28 mouse cellular contexts compared by ENCODE assay signal in the genomic region with DNA sequence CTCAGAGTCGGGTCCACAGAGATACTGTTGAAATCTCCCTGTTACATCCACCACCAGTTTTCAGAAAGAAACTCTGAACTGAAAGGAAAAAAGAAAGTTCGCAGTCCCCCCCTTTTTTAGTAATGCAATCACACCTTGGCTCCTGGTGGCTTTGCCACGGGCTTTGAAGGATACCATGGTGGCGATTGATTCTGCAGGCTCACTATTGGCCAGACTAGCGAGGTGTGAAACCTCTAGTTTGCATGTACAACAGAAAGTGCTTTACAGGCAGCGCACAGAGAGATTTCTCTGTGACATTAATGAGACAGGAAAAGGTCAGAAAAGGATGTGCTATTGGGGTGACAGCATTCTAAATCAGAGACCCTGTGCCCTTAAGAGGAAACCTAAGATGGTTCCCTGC. TPM values are rescaled to one million over a fixed set of nuclear protein-coding genes. Genes with fewer than 3 reads are reported as not detected.
DNase-seq lines count a peak whose midpoint lies in the region; ATAC-seq and TF ChIP-seq lines count a peak whose summit lies in the region.
"Had no signal": no experiment of that assay in that cellular context is flagged by ENCODE, and none has a peak within 500 bp of the region (broad histone marks: within the 10 kb centered on the region; RNA-seq: fewer than 3 reads in every experiment).

No protein-coding gene starts in this region.

- dilution Hi-C loops in CH12.LX (cut with MboI; ENCODE audit: extremely low pct_ligation_motif_present, extremely low pct_unique_long_range_greater_than_20kb, low sequenced_read_pairs) = no loop called here

- in situ Hi-C loops in CH12.LX (cut with MboI; ENCODE audit: low pct_ligation_motif_present, low pct_unique_long_range_greater_than_20kb, low sequenced_read_pairs) = loop anchor here (5.0 kb wide), 1 partner anchor 72 kb away; no protein-coding TSS in a partner anchor

- peaks cover 0 to 9% of the 10 kb centered on the region in 2 experiments; a peak in 1 of 4 replicates for H3K4me1 ChIP-seq in CH12.LX (ENCODE audit: control insufficient read depth in 1 of 2, insufficient read depth in 2 of 2)
- no peaks in the 10 kb centered on the region for H3K4me1 ChIP-seq in forebrain, embryonic 11.5 days (replicated peaks; ENCODE audit: control insufficient read depth, insufficient read depth, low read length)
- H3K4me1 ChIP-seq: embryonic facial prominence, embryonic 13.5 days; embryonic facial prominence, embryonic 15.5 days; forebrain, embryonic 10.5 days; forebrain, embryonic 13.5 days; forebrain, embryonic 15.5 days had no signal

- no peaks in the 10 kb centered on the region for H3K27me3 ChIP-seq in CH12.LX (replicated peaks)
- no peaks in the 10 kb centered on the region for H3K27me3 ChIP-seq in forebrain, embryonic 11.5 days (ENCODE audit: control insufficient read depth, insufficient read depth, low read length)
- H3K27me3 ChIP-seq: embryonic facial prominence, embryonic 13.5 days; embryonic facial prominence, embryonic 15.5 days; forebrain, embryonic 13.5 days; forebrain, embryonic 15.5 days had no signal

- no peaks in the 10 kb centered on the region for H3K36me3 ChIP-seq in CH12.LX (replicated peaks in 1 of 2; ENCODE audit: control insufficient read depth in 1 of 2, insufficient read depth in 1 of 2, low read length in 1 of 2)
- no peaks in the 10 kb centered on the region for H3K36me3 ChIP-seq in forebrain, embryonic 11.5 days (ENCODE audit: control insufficient read depth, insufficient read depth, low read length)
- H3K36me3 ChIP-seq: embryonic facial prominence, embryonic 13.5 days; embryonic facial prominence, embryonic 15.5 days; forebrain, embryonic 10.5 days; forebrain, embryonic 15.5 days had no signal

- no peak for TF ChIP-seq EP300 in CH12.LX (IDR thresholded peaks at IDR 0.05; ENCODE audit: low read length)

- H3K9ac ChIP-seq in CH12.LX (ENCODE audit: insufficient read depth, low read depth) = no peak overlapping the region
- no peak overlapping the region for H3K9ac ChIP-seq in forebrain, embryonic 11.5 days (ENCODE audit: low read length)
- H3K9ac ChIP-seq: embryonic facial prominence, embryonic 13.5 days; embryonic facial prominence, embryonic 15.5 days; forebrain, embryonic 13.5 days; forebrain, embryonic 15.5 days; forebrain, postnatal 0 days had no signal

- H3K9me3 ChIP-seq in CH12.LX (replicated peaks; ENCODE audit: low read length) = no peaks in the 10 kb centered on the region
- H3K9me3 ChIP-seq in forebrain, embryonic 11.5 days (ENCODE audit: control insufficient read depth, low read length) = no peaks in the 10 kb centered on the region
- H3K9me3 ChIP-seq: embryonic facial prominence, embryonic 13.5 days; embryonic facial prominence, embryonic 15.5 days; forebrain, embryonic 10.5 days; forebrain, embryonic 13.5 days; forebrain, embryonic 15.5 days had no signal

- H3K27ac ChIP-seq in CH12.LX (ENCODE audit: insufficient read depth, low read depth) = no peak overlapping the region
- H3K27ac ChIP-seq in forebrain, embryonic 11.5 days (ENCODE audit: low read depth, low read length) = no peak overlapping the region
- H3K27ac ChIP-seq: embryonic facial prominence, embryonic 13.5 days; embryonic facial prominence, embryonic 15.5 days; forebrain, embryonic 10.5 days; forebrain, embryonic 13.5 days; forebrain, embryonic 15.5 days had no signal

- TF ChIP-seq CTCF in CH12.LX (conservative IDR thresholded peaks at IDR 0.05 in 1 of 2, IDR thresholded peaks at IDR 0.05 in 1 of 2; ENCODE audit: low read depth in 2 of 2, low read length in 2 of 2) = no peak

- WGBS in forebrain, embryonic 11.5 days = 91% methylated on average over 6 of the region's 6 CpGs

- H3K4me3 ChIP-seq in CH12.LX (replicated peaks in 1 of 3; ENCODE audit: low read depth in 2 of 3, low read length in 2 of 3, poor library complexity in 1 of 3) = no peak overlapping the region
- H3K4me3 ChIP-seq in forebrain, embryonic 11.5 days (ENCODE audit: low read depth, low read length) = no peak overlapping the region
- H3K4me3 ChIP-seq: embryonic facial prominence, embryonic 13.5 days; embryonic facial prominence, embryonic 15.5 days; erythroblast, embryonic 14.5 days; forebrain, embryonic 10.5 days; forebrain, embryonic 13.5 days; forebrain, embryonic 15.5 days had no signal

- peak; percentile 41 for ATAC-seq in inflammation-experienced regulatory T-cells, adult 6 months
- ATAC-seq in monocyte, adult 5-6 weeks (replicated peaks; ENCODE audit: insufficient number of reproducible peaks, low FRiP score, low TSS enrichment, poor library complexity, severe bottlenecking) = peak; percentile 43; the same call in 1 of the 2 replicates
- no peak for ATAC-seq in forebrain, embryonic 11.5 days (replicated peaks; ENCODE audit: low FRiP score)
- ATAC-seq: CD4-positive, CD25-positive, alpha-beta regulatory T cell, adult 4 months; forebrain, embryonic 13.5 days; forebrain, embryonic 15.5 days; forebrain, postnatal 0 days had no signal

- no peak for TF ChIP-seq RAD21 in CH12.LX (IDR thresholded peaks at IDR 0.05; ENCODE audit: low read depth, low read length)

- no peak for TF ChIP-seq POLR2A in CH12.LX (IDR thresholded peaks at IDR 0.05; ENCODE audit: low read depth, low read length)

- DNase-seq in CH12.LX (ENCODE audit: extremely low read depth) = peak; percentile 15
- no peak for DNase-seq in urinary bladder, postnatal 4 days (ENCODE audit: low spot score in 2 of 2)
- DNase-seq in cerebellum, adult 11 months = no peak
- no peak for DNase-seq in heart, postnatal 10 days
- DNase-seq in forebrain, embryonic 11.5 days (ENCODE audit: low spot score) = no peak
- DNase-seq: adrenal gland, adult 2 months; adrenal gland, postnatal 14 days; adrenal gland, postnatal 36 days; cerebellum, adult 18-20 months; cerebellum, adult 8-10 months; cerebellum, adult 9-11 months; cerebellum, postnatal 14 days; cerebellum, postnatal 36 days; embryo, embryonic 11 days; forebrain, postnatal 0 days had no signal

- H3K79me2 ChIP-seq in CH12.LX (replicated peaks; ENCODE audit: control insufficient read depth, extremely low read depth, insufficient read depth, poor library complexity, severe bottlenecking) = no peaks in the 10 kb centered on the region

- H3K4me2 ChIP-seq in CH12.LX (ENCODE audit: insufficient read depth, low read depth, poor library complexity, severe bottlenecking) = no peak overlapping the region
- H3K4me2 ChIP-seq in forebrain, embryonic 11.5 days (ENCODE audit: low read depth, low read length, severe bottlenecking) = no peak overlapping the region
- H3K4me2 ChIP-seq: embryonic facial prominence, embryonic 13.5 days; embryonic facial prominence, embryonic 15.5 days; forebrain, embryonic 13.5 days; forebrain, embryonic 15.5 days had no signal

- intact Hi-C loops in heart, postnatal 10 days (cut with DNase I) = no loop called here

TF ChIP-seq in CH12.LX, 34 proteins besides CTCF, POLR2A, EP300 and RAD21:
- TF ChIP-seq MEF2A (IDR thresholded peaks at IDR 0.05; ENCODE audit: borderline replicate concordance, low read depth, low read length) = no peak
- TF ChIP-seq ZMIZ1 (IDR thresholded peaks at IDR 0.05; ENCODE audit: low read depth, low read length) = no peak
- no peak for TF ChIP-seq USF2 (conservative IDR thresholded peaks at IDR 0.05; ENCODE audit: low read depth, low read length)
- TF ChIP-seq MAZ (IDR thresholded peaks at IDR 0.05; ENCODE audit: low read depth, low read length) = no peak
- TF ChIP-seq TBP (conservative IDR thresholded peaks at IDR 0.05; ENCODE audit: low read depth, low read length) = no peak
- no peak for TF ChIP-seq JUN (IDR thresholded peaks at IDR 0.05; ENCODE audit: insufficient read depth, low read depth, low read length)
- TF ChIP-seq CHD2 (IDR thresholded peaks at IDR 0.05; ENCODE audit: low read length) = no peak
- TF ChIP-seq KAT2A (IDR thresholded peaks at IDR 0.05; ENCODE audit: insufficient replicate concordance, low read length) = no peak
- no peak for TF ChIP-seq MXI1 (IDR thresholded peaks at IDR 0.05; ENCODE audit: low read depth, low read length)
- TF ChIP-seq NELFE (IDR thresholded peaks at IDR 0.05; ENCODE audit: low read depth, low read length) = no peak
- no peak for TF ChIP-seq GABPA (IDR thresholded peaks at IDR 0.05; ENCODE audit: insufficient replicate concordance, low read depth, low read length)
- TF ChIP-seq MYC (IDR thresholded peaks at IDR 0.05; ENCODE audit: low read depth, low read length) = no peak
- no peak for TF ChIP-seq IRF4 (IDR thresholded peaks at IDR 0.05; ENCODE audit: low read depth, low read length)
- no peak for TF ChIP-seq HCFC1 (IDR thresholded peaks at IDR 0.05; ENCODE audit: low read depth, low read length)
- no peak for TF ChIP-seq NRF1 (IDR thresholded peaks at IDR 0.05; ENCODE audit: low read depth, low read length)
- TF ChIP-seq PAX5 (IDR thresholded peaks at IDR 0.05; ENCODE audit: low read length) = no peak

RNA-seq across cellular contexts. Expression of gene Ifng, which starts 5.3 kb away (rescaled TPM):
- total RNA-seq in CH12.LX (2012; rRNA removed) = not detected in 2 replicates
- total RNA-seq in CH12.LX (2014; rRNA removed) = 0.27 TPM in 1 of 2 replicates, not detected in the other
- polyA plus RNA-seq in CH12.LX (2012; ENCODE audit: insufficient read length, low read depth) = not detected in 2 replicates
- 10 to 100 TPM; 12.8 to 71.7 (median 14.6) TPM for polyA plus RNA-seq in inflammation-experienced regulatory T-cells, adult 6 months (2017; shearing (Covaris generic))
- 59.4 to 177 TPM (median 69.7 TPM) in 3 replicates for total RNA-seq in monocyte, adult 5-6 weeks (2017)
- not detected for total RNA-seq in heart, postnatal 10 days (2021)
- not detected in 2 replicates for polyA plus RNA-seq in forebrain, embryonic 11.5 days (2014; fragmentation: Nextera tagmentation; extraction: Ambion mirVana)
- total RNA-seq: adrenal gland, adult 2 months; adrenal gland, postnatal 14 days; adrenal gland, postnatal 36 days; ES-E14; forebrain, postnatal 0 days; MEL had no signal
- polyA plus RNA-seq: adrenal gland, adult 2 months; C2C12; embryonic facial prominence, embryonic 11.5 days; embryonic facial prominence, embryonic 13.5 days; embryonic facial prominence, embryonic 15.5 days; erythroblast, embryonic 14.5 days; forebrain, embryonic 10.5 days; forebrain, embryonic 13.5 days; forebrain, embryonic 15.5 days; forebrain, postnatal 0 days had no signal

Comparison
In these comparisons a context has a peak if more than half of its experiments do, and no peak if none do; other contexts are left out.
1. RNA of gene Ifng, which starts 5.3 kb away (total RNA-seq): 59.4 to 177 TPM in monocyte, adult 5-6 weeks; 0.27 TPM in CH12.LX and not detected in heart, postnatal 10 days; every median in the first group is over 10 times any median in the second.